Mouse (Mus musculus): ENCODE data around the gene Amd1.

The Amd1 gene

DNA sequence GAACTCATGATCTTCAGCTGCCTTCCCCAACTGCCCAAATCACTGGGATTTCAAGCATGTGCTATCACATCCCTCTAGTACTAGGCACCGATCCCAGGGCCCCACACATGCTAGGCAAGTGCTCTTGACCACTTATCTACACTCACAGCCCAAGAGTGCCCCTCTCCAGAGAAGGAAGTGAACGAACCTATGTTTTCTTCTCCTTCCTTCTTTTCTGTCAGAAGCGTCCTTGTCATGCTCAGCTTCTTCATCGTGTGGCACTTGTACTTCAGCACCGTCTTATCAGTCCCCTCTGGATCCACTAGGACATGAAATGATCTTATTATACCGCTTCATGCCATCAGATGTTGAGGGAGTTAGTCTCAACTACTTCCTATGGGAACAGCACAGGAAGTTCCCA is 51.0 kb downstream of the Amd1 start:
- no peak for DNase-seq (ENCODE audit: low spot score in 2 of 2)

DNA sequence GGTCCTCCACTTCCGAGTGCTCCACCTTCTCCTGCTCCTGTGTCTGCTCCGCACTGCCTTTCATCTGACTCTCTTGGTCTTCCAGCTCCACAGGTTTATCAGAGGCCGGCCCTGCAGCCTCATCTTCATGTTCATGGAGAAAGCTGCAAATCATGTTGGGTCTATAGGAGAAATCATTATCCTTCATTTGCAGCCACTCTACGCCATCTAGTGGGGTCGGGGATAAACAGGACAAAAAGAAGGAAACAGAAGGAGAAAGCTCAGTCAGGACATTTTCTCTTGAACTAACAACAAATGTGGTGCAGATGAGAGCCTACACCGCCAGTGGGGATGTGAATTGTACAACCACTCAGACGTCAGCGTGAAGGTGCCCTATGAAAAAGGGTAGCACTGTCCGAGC is 52.4 kb downstream of the Amd1 start:
- no peak for DNase-seq (ENCODE audit: low spot score in 2 of 2)

DNA sequence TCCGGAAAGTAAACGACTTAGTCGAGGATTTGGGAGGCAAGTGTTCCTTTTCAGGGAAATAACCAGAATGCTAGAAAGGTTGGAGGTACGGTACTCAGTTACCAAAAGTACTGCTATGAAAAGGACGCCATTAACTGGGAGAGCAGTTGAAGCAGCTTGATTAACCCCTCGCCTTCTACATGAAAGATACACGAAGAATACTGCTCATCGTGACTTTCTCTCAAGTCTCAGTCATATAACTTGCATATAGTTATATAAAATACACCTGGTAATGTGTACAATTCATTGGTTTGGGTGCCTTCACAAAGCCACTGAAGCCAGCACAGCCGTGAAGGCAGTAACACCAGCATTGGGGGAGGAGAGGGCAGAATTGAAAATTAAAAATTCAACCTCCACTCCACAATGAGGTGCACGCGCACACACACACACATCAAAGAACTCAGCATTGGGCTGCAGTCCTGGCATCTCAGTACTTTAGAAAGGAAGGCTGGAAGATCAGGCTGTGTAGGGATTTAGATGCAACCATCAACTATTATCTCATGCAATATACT is 54.7 kb downstream of the Amd1 start:
- DNase-seq (ENCODE audit: low spot score in 2 of 2) = no peak

DNA sequence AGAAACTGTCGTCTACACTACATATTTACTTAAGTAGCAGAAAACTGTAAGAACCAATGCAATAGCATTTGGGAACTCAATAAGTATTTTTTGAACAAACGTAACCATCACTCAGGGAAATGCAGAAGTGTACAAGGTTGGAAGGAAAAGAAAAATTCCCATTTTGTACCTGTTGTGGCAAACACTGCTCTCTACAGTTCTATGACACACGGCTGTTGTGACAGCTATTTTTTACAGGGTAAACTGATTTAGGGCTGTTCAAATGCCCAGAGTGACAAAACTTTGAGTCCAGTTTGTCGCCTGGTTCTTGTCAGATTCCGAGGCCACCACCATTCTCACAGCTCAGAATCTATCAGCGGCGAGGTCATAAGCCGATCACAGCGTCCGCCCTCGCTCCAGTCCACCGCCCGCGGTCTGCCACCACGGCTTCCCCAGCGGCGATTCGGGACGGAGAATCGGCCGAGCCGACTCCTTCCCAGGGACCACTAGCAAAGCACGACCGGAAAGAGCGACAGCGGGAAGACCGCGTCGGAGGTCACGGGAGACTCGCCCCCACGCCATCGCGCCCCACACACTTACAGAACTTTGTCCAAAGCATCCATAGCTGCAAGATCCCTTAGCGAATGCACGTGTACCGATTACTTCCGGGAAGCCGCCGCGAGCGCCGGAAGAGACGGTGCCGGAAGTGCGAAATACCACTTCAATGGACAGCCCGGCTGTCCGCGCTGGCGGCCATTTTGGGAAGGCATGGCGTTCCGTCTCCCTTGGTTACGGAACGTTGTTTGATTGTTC is 55.4 kb downstream of the Amd1 start, which contains the start of gene Rpf2:
Gene Rpf2 (minus strand): TSS at position 663 of the 792 bp plus-strand sequence.
- DNase-seq (ENCODE audit: low spot score in 2 of 2) = peak; percentile 65 to 80

DNA sequence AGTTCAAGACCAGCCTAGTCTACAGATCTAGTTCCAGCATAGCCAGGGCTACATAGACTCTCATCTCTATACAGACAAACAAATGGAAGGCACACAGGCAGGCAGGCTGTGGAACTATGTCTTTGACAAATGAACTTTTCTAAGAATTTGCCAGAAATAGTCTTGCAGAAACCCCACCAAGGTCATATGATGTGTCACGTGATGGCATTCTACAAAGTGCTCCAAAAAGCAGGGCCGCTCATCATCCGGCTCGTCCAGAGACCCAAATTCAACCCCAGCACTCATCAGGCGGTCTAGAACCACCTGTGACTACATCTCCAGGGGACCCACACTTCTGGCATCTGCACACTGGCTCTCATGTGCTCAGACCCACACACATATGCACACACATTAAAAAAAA is 64.2 kb downstream of the Amd1 start:
- DNase-seq (ENCODE audit: low spot score in 2 of 2) = no peak

Data from urinary bladder, postnatal 36 days (tissue).